Mouse (Mus musculus) thymus, adult 2 months (tissue): ENCODE measurements around the gene Zfp275.

Source experiments
- CTCF ChIP-seq: fragments of 200-500 bp; IDR thresholded peaks from 2 replicates; pipeline ENCODE4 v1.5.1; 2012; ENCODE audit warnings: mild to moderate bottlenecking, control low read depth, low read length, moderate library complexity, borderline replicate concordance; ENCODE audit not compliant: control insufficient read depth, poor library complexity, insufficient read depth; ENCODE audit errors: extremely low read depth
- POLR2A ChIP-seq: fragments of 200-500 bp; IDR thresholded peaks from 2 replicates; pipeline ENCODE4 v1.6.1; 2012; ENCODE audit warnings: mild to moderate bottlenecking, low read length, control low read depth, moderate library complexity; ENCODE audit not compliant: control insufficient read depth, poor library complexity, insufficient read depth; ENCODE audit errors: extremely low read depth

- TF ChIP-seq CTCF (no peak), POLR2A (peak; percentile 75)
Observed at GRCm38 (mm10) chrX:73342483-73342895, at the start of gene Zfp275.
